Mouse (Mus musculus) midbrain, embryonic 12.5 days (tissue): Measurements from ENCODE around the gene D930007J09Rik. TPM values are rescaled to one million over a fixed set of nuclear protein-coding genes. Genes with fewer than 3 reads are reported as not detected.
A peak's percentile ranks its signal among the peaks of the same experiment; 100 is the strongest.

ENCODE experiments used
- ATAC-seq: fragments of 200-750 bp; cut with Nextera tagmentation; 2 replicates; pipeline ENCODE4 v1.8.0; 2017; ENCODE audit warnings: low read depth, moderate TSS enrichment, moderate library complexity; ENCODE audit not compliant: low FRiP score
- H3K27ac ChIP-seq: fragments of 300-500 bp; sonication (generic); replicated peaks from 2 replicates; pipeline ENCODE4 v1.5.1; 2016; ENCODE audit warnings: mild to moderate bottlenecking
- H3K27me3 ChIP-seq: fragments of 300-500 bp; sonication (generic); 2 replicates; pipeline ENCODE4 v1.6.1; 2016; ENCODE audit warnings: mild to moderate bottlenecking
- H3K36me3 ChIP-seq: fragments of 300-500 bp; sonication (generic); 2 replicates; pipeline ENCODE4 v1.6.1; 2016
- H3K4me1 ChIP-seq: fragments of 300-500 bp; sonication (generic); 2 replicates; pipeline ENCODE4 v1.6.1; 2016
- H3K4me2 ChIP-seq: fragments of 300-500 bp; sonication (generic); replicated peaks from 2 replicates; pipeline ENCODE4 v1.6.1; 2016; ENCODE audit warnings: mild to moderate bottlenecking, moderate library complexity
- H3K4me3 ChIP-seq: fragments of 300-500 bp; sonication (generic); 2 replicates; pipeline ENCODE4 v1.5.1; 2016; ENCODE audit warnings: mild to moderate bottlenecking
- H3K9ac ChIP-seq: fragments of 300-500 bp; sonication (generic); replicated peaks from 2 replicates; pipeline ENCODE4 v1.6.1; 2016; ENCODE audit warnings: mild to moderate bottlenecking, moderate library complexity
- H3K9me3 ChIP-seq: fragments of 300-500 bp; sonication (generic); 2 replicates; pipeline ENCODE4 v1.6.1; 2016; ENCODE audit warnings: mild to moderate bottlenecking
- WGBS: fragments of 180-500 bp; shearing (Covaris S2); methylation state at CpG from one replicate; pipeline ENCODE4 v1.1.7; 2016; 5-methylcytosine and 5-hydroxymethylcytosine counted together
- polyA plus RNA-seq: library from polyadenylated mRNA; unstranded; fragments of >200 nt; fragmentation: Nextera tagmentation; extraction: Ambion mirVana; gene quantifications from 2 replicates; pipeline ENCODE4 v1.2.1, GENCODE M21; 2016

The D930007J09Rik gene
- polyA plus RNA-seq, 1 experiment from 2014 or later, result not detected

DNA sequence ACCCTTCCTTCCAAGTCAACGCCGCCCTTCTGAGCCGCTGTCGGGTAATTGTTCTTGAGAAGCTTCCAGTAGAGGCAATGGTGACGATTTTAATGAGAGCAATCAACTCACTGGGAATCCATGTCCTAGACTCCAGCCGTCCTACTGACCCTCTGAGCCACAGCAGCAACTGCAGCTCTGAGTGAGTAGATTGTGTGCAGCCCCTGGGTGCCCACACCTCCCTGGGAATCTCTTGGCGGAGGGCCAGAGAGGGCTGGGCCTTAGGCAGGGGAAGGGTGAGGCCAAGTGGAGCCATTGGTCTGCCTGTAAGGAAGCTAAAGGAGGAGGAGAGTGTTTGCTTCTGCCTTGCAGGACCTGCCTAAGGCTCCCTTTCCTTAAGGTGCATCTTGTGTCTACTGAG is 4.2 kb upstream of the D930007J09Rik start:
- H3K9me3 ChIP-seq, result no peaks in the 10 kb centered on the region
- WGBS, result 76% methylated on average over 7 of the region's 7 CpGs
- peaks cover 5% of the 10 kb centered on the region for H3K27me3 ChIP-seq
- H3K36me3 ChIP-seq, result peaks cover 17% of the 10 kb centered on the region
- ATAC-seq, result no peak
- H3K4me2 ChIP-seq, result no peak overlapping the region
- no peak overlapping the region for H3K4me3 ChIP-seq
- H3K27ac ChIP-seq, result no peak overlapping the region
- H3K9ac ChIP-seq, result no peak overlapping the region
- H3K4me1 ChIP-seq, result peaks cover 28% of the 10 kb centered on the region

DNA sequence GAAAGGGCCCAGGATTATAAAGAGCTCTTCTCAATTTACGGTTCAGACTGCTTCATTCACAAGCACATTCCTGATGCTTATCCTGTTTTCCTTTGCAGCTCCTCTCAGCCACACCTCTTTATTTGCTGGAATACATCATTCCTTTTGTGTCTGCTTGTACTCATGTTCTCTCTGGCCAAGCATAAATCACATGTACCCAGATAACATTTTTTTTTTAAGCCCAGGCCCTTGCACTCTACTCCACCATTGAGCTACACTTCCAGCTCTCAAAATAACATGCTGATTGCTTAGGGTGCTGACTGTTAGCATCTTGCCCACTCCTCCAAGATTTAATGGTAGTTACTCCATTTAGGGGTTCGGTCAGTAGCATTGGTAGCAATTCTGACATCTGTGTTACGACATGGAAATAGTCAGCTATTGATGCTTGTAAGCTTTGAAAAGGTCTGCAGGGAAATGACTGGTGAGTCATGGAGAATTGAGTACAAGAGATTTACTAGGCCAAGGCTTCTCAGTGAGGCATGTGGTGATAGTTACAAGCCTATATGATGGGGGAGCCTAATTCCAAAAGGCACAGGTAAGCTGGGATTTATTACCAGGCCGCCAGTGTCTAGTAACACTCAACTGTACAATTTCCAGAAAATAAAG is 1.2 kb upstream of the D930007J09Rik start:
- Histone ChIP-seq H3K9ac (no peak overlapping the region; the same call in none of the 2 replicates), H3K36me3 (peaks cover 12% of the 10 kb centered on the region), H3K9me3 (no peaks in the 10 kb centered on the region), H3K27ac (no peak overlapping the region), H3K4me2 (peak overlapping the region; percentile 63), H3K4me1 (peaks cover 28% of the 10 kb centered on the region), H3K4me3 (peak overlapping the region; percentile 62), H3K27me3 (peaks cover 5% of the 10 kb centered on the region)
- no peak for ATAC-seq
- 73% methylated on average over 4 of the region's 4 CpGs for WGBS

DNA sequence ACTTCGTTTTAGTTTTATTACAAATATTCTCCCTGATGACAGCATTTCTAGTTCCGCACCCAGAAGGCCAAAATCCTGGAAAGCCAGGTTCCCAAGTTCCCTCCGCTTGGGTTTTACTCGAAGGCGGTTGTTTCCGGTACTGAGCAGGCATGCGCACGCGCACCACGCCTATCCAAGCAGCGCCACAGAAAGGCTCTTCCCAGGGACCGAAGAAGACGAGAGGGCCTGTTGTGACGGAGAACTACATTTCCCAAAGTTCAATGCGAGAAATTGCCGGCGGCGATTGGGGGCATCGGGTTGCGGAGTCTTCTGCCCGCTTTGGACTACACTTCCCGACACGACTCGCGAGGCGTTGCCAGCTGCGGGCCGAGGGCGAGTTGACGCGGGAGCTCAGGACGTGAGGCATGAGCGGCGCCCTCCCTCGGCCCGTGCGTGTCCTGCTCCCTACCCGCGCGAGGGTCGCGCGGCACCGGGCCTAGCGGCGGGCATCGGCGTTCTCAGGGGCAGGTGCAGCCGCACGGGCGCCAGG is 892 bp downstream of the D930007J09Rik start, which contains the start of gene Wrnip1:
Gene Wrnip1 (plus strand): TSS at position 346 of the 529 bp plus-strand sequence.
- H3K36me3 ChIP-seq, result peaks cover 8% of the 10 kb centered on the region
- peak within 1 kb of the TSS; percentile 75 for H3K9ac ChIP-seq
- H3K9me3 ChIP-seq, result no peaks in the 10 kb centered on the region
- peak within 1 kb of the TSS; percentile 62 for H3K4me3 ChIP-seq
- peak within 1 kb of the TSS; percentile 67 for H3K27ac ChIP-seq
- peaks cover 2% of the 10 kb centered on the region; the same call in 1 of the 2 replicates for H3K27me3 ChIP-seq
- WGBS, result under 1% methylated on average over 51 of the region's 51 CpGs
- H3K4me2 ChIP-seq, result peak within 1 kb of the TSS; percentile 63
- peak; percentile 99 for ATAC-seq
- H3K4me1 ChIP-seq, result peaks cover 22% of the 10 kb centered on the region

GRCm38 (mm10) chr13:32800859-32801258 is 1.8 kb downstream of the D930007J09Rik start:
- ATAC-seq, result no peak
- Histone ChIP-seq H3K27ac (no peak overlapping the region), H3K9ac (0 out of 2 replicates have a peak overlapping the region, but pooled peaks have one; percentile 50), H3K36me3 (no peaks in the 10 kb centered on the region), H3K9me3 (no peaks in the 10 kb centered on the region), H3K27me3 (no peaks in the 10 kb centered on the region), H3K4me1 (peaks cover 22% of the 10 kb centered on the region), H3K4me3 (no peak overlapping the region), H3K4me2 (peak overlapping the region; percentile 63)

DNA sequence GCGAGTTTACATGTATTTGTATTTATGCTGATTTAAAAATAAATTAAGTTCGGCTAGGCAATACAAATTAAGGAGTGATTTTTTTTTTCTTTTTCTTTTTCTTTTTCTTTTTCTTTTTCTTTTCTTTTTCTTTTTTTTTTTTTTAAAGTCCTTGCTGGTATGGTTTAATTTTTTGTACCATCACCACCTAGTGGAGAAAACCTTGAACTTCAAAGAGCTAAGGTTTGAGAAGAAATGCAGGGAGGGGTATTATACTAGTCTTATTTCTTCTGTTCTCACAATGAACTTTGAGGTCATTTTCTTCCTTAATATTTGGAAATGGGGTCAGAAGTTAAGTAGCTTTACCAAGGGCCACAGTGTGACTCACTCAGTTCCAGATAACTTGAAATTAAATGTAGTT is 3.5 kb downstream of the D930007J09Rik start:
- no peak overlapping the region for H3K4me2 ChIP-seq
- ATAC-seq, result no peak
- H3K4me1 ChIP-seq, result peaks cover 11% of the 10 kb centered on the region
- H3K9ac ChIP-seq, result no peak overlapping the region
- H3K36me3 ChIP-seq, result no peaks in the 10 kb centered on the region
- WGBS, result 76% methylated on average over 2 of the region's 2 CpGs
- H3K27ac ChIP-seq, result no peak overlapping the region
- H3K9me3 ChIP-seq, result no peaks in the 10 kb centered on the region
- no peak overlapping the region for H3K4me3 ChIP-seq
- no peaks in the 10 kb centered on the region for H3K27me3 ChIP-seq

GRCm38 (mm10) chr13:32797085-32797484 is 5.6 kb downstream of the D930007J09Rik start:
- 86% methylated on average over 1 of the region's 1 CpGs for WGBS
- no peaks in the 10 kb centered on the region for H3K9me3 ChIP-seq
- no peak for ATAC-seq
- no peak overlapping the region for H3K4me3 ChIP-seq
- no peak overlapping the region for H3K9ac ChIP-seq
- H3K4me1 ChIP-seq, result no peaks in the 10 kb centered on the region; the same call in 1 of the 2 replicates
- no peaks in the 10 kb centered on the region for H3K36me3 ChIP-seq
- no peak overlapping the region for H3K4me2 ChIP-seq
- no peak overlapping the region for H3K27ac ChIP-seq
- no peaks in the 10 kb centered on the region for H3K27me3 ChIP-seq

DNA sequence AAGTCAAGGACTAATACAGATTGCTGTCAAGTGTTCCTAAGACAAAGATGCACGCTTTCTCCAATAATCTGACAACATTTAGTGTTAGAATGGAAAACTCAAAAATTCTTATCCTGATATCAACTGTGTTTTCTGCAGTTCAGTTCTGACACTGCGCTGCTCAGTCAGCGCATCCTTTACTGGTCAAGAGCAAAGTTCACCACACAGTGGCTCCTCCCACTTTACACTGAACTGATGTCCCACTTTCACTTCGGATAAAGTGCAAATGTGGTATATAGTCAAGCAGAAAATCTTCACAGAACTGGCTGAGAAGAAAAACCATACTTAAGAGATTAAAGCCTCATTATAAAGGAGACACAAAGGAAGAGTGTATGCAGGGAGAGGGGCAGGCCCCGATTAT is 7.5 kb downstream of the D930007J09Rik start:
- Histone ChIP-seq H3K9me3 (no peaks in the 10 kb centered on the region), H3K4me2 (no peak overlapping the region), H3K4me1 (no peaks in the 10 kb centered on the region), H3K27me3 (no peaks in the 10 kb centered on the region), H3K4me3 (no peak overlapping the region), H3K27ac (no peak overlapping the region), H3K36me3 (no peaks in the 10 kb centered on the region), H3K9ac (no peak overlapping the region)
- 83% methylated on average over 5 of the region's 5 CpGs for WGBS
- no peak for ATAC-seq

DNA sequence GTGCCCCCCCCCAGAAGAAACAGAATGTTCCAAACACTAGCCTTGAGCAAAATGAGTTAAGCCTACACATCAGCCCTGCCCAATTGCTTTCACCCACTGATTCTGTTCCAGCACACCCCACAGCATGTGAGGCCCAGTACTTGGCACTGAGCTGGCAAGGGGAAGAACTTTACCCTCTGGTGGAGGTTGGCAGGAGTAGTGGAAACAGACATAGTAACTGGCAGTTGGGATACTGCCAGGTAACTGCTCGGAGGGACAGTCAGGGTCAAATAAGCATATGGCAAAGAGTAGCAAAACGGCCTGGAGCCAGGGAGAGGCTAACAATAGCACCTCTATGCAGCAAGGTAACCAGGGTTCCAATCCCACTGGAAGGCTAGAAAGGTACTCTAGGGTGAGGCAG is 8.0 kb downstream of the D930007J09Rik start:
- ATAC-seq, result no peak
- WGBS, result 71% methylated on average over 2 of the region's 2 CpGs
- no peaks in the 10 kb centered on the region for H3K9me3 ChIP-seq

DNA sequence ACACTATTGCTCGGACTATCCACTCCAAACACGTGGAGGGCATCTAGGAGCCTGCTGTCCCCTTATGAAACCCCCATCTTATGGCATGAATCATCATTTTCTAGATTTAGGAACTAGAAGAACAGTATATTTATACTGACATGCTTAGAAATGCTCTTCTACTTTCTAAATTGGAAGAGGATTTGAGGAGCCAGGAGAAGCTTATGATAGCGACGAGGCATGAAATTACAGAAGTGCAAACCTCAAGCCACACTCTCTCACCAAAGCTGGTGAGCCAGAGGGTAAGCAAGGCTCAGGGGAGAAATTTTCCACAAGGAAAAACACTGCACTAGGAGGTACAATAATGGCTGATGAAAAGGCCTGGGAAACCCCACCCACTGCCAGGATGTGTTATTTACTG is 12.9 kb downstream of the D930007J09Rik start:
- no peaks in the 10 kb centered on the region for H3K27me3 ChIP-seq
- no peaks in the 10 kb centered on the region for H3K36me3 ChIP-seq
- 81% methylated on average over 4 of the region's 4 CpGs for WGBS
- H3K27ac ChIP-seq, result no peak overlapping the region
- H3K9me3 ChIP-seq, result no peaks in the 10 kb centered on the region
- H3K4me2 ChIP-seq, result no peak overlapping the region
- no peak for ATAC-seq
- no peak overlapping the region for H3K9ac ChIP-seq
- H3K4me3 ChIP-seq, result no peak overlapping the region
- no peaks in the 10 kb centered on the region for H3K4me1 ChIP-seq

More for the DNA sequence above, 8.0 kb downstream of the D930007J09Rik start:
- no peak overlapping the region for H3K9ac ChIP-seq
- H3K4me2 ChIP-seq, result no peak overlapping the region
- no peak overlapping the region for H3K27ac ChIP-seq
- H3K27me3 ChIP-seq, result no peaks in the 10 kb centered on the region
- no peaks in the 10 kb centered on the region for H3K4me1 ChIP-seq
- H3K4me3 ChIP-seq, result no peak overlapping the region
- no peaks in the 10 kb centered on the region for H3K36me3 ChIP-seq

- Histone ChIP-seq H3K27ac (no peak overlapping the region), H3K27me3 (no peaks in the 10 kb centered on the region), H3K9me3 (no peaks in the 10 kb centered on the region), H3K4me2 (no peak overlapping the region), H3K9ac (no peak overlapping the region), H3K4me3 (no peak overlapping the region), H3K36me3 (no peaks in the 10 kb centered on the region), H3K4me1 (no peaks in the 10 kb centered on the region)
- ATAC-seq, result no peak
- WGBS, result 82% methylated on average over 2 of the region's 2 CpGs
These were observed 15.1 kb downstream of the D930007J09Rik start for GRCm38 (mm10) chr13:32787584-32787983.

GRCm38 (mm10) chr13:32783816-32784215 is 18.8 kb downstream of the D930007J09Rik start, which contains the start of gene Mylk4:
TSS of gene Mylk4 (minus strand) at chr13:32783954.
- no peak within 1 kb of the TSS for H3K27ac ChIP-seq
- H3K9ac ChIP-seq, result no peak within 1 kb of the TSS
- H3K9me3 ChIP-seq, result no peaks in the 10 kb centered on the region
- no peak within 1 kb of the TSS for H3K4me2 ChIP-seq
- no peak within 1 kb of the TSS for H3K4me3 ChIP-seq
- no peak for ATAC-seq
- no peaks in the 10 kb centered on the region for H3K36me3 ChIP-seq
- no peaks in the 10 kb centered on the region for H3K27me3 ChIP-seq
- H3K4me1 ChIP-seq, result no peaks in the 10 kb centered on the region
- WGBS, result 87% methylated on average over 8 of the region's 8 CpGs

DNA sequence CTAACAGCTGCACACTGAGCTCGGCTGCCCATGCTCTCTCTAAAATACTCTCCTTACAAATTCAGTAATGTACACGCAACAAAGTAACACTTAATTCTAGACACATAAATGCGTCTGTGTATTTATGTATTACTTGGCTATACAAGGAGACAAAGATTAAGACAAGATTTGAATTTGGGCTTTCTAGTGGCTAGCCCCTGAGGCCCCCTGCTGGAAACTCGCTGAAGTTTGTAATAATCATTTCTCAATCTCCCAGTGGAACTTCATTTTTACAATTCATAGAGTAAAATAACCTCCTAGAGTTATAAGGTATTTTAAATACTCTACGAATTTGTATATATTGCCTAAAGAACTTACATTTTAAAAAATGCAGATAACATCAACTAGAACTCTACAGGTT is 19.6 kb downstream of the D930007J09Rik start:
- 69% methylated on average over 5 of the region's 5 CpGs for WGBS
- no peaks in the 10 kb centered on the region for H3K4me1 ChIP-seq
- no peak for ATAC-seq

More for the DNA sequence above, 19.6 kb downstream of the D930007J09Rik start:
- H3K27ac ChIP-seq, result no peak overlapping the region
- no peaks in the 10 kb centered on the region for H3K9me3 ChIP-seq
- H3K9ac ChIP-seq, result no peak overlapping the region
- H3K4me3 ChIP-seq, result no peak overlapping the region
- no peaks in the 10 kb centered on the region for H3K27me3 ChIP-seq
- no peaks in the 10 kb centered on the region for H3K36me3 ChIP-seq
- H3K4me2 ChIP-seq, result no peak overlapping the region
